Mouse (Mus musculus) G1E (cell line): Measurements from ENCODE around the gene Ms4a6d.

Source experiments
- CTCF ChIP-seq: IDR thresholded peaks from 2 replicates; pipeline ENCODE4 v1.5.1; 2012; ENCODE audit warnings: low read depth, low read length, inconsistent platforms, mixed read lengths
- GATA1 ChIP-seq: IDR thresholded peaks from 2 replicates; pipeline ENCODE4 v1.6.1; 2012; ENCODE audit warnings: borderline replicate concordance, low read length, inconsistent platforms, mixed read lengths
- TAL1 ChIP-seq: conservative IDR thresholded peaks from 2 replicates; pipeline ENCODE4 v1.6.1; 2012; ENCODE audit warnings: low read depth, low read length, inconsistent platforms, mixed read lengths

DNA sequence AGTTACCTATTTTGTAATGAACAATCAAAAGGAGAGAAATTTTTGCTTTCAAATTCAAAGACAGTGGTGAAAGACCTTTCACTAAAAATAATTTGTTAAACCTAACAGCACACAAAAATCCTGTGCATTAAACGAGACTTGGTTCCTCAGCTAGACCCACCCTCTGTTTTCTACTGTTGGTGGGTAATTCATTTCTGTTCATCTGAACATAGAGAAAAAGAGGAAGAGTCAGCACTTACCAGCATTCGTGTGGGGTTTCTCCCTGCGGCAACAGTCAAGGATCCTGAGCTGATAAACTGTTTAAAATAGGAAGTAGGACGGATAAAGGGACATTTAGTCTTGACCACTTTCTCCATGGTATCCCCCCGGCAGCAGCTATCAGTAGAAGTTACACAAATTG is 30.9 kb upstream of the Ms4a6d start:
- TF ChIP-seq TAL1 (no peak), CTCF (no peak), GATA1 (no peak)
